Mouse (Mus musculus) forebrain, embryonic 12.5 days (tissue): ENCODE measurements at regions not wholly inside any gene's neighbourhood (a gene's known extent, or its start where the extent isn't known, plus 50 kb on each side); places are given as distances from the start of the nearest gene placed in this dataset.
"Not testable (repeated sequence)": the region's sequence is repeated elsewhere in the genome, so short reads cannot be mapped to it uniquely, and the experiment has no call there.

Source experiments
- ATAC-seq: fragments of 200-750 bp; cut with Nextera tagmentation; 2 replicates; pipeline ENCODE4 v1.8.0; 2017; ENCODE audit warnings: moderate TSS enrichment; ENCODE audit not compliant: low FRiP score
- H3K27ac ChIP-seq: fragments of 300-500 bp; sonication (generic); 2 replicates; pipeline ENCODE4 v1.5.1; 2016; ENCODE audit warnings: mild to moderate bottlenecking
- H3K27me3 ChIP-seq: fragments of 300-500 bp; sonication (generic); 2 replicates; pipeline ENCODE4 v1.6.1; 2016; ENCODE audit warnings: mild to moderate bottlenecking
- H3K36me3 ChIP-seq: fragments of 300-500 bp; sonication (generic); replicated peaks from 2 replicates; pipeline ENCODE4 v1.6.1; 2016; ENCODE audit warnings: mild to moderate bottlenecking
- H3K4me1 ChIP-seq: fragments of 300-500 bp; sonication (generic); 2 replicates; pipeline ENCODE4 v1.6.1; 2016
- H3K4me2 ChIP-seq: fragments of 300-500 bp; sonication (generic); 2 replicates; pipeline ENCODE4 v1.6.1; 2016; ENCODE audit warnings: mild to moderate bottlenecking, moderate library complexity
- H3K4me3 ChIP-seq: fragments of 300-500 bp; sonication (generic); replicated peaks from 2 replicates; pipeline ENCODE4 v1.5.1; 2016; ENCODE audit warnings: mild to moderate bottlenecking
- H3K9ac ChIP-seq: fragments of 300-500 bp; sonication (generic); 2 replicates; pipeline ENCODE4 v1.6.1; 2016; ENCODE audit warnings: mild to moderate bottlenecking
- H3K9me3 ChIP-seq: fragments of 300-500 bp; sonication (generic); 2 replicates; pipeline ENCODE4 v1.6.1; 2016
- WGBS: fragments of 180-500 bp; shearing (Covaris S2); methylation state at CpG from one replicate; pipeline ENCODE4 v1.1.7; 2016; 5-methylcytosine and 5-hydroxymethylcytosine counted together

GRCm38 (mm10) chr19:49301364-49302091, 1095.7 kb downstream of the Sorcs3 start:
- no peak for ATAC-seq
- WGBS, result 76% methylated on average over 7 of the region's 7 CpGs
- Histone ChIP-seq H3K4me2 (no peak overlapping the region), H3K27ac (no peak overlapping the region), H3K4me1 (peaks cover 19% of the 10 kb centered on the region), H3K27me3 (no peaks in the 10 kb centered on the region), H3K36me3 (no peaks in the 10 kb centered on the region), H3K9ac (no peak overlapping the region), H3K4me3 (no peak overlapping the region), H3K9me3 (no peaks in the 10 kb centered on the region)

GRCm38 (mm10) chr19:49305804-49306203, 1100.0 kb downstream of the Sorcs3 start:
- H3K4me3 ChIP-seq, result no peak overlapping the region
- no peak for ATAC-seq
- H3K36me3 ChIP-seq, result no peaks in the 10 kb centered on the region
- H3K27me3 ChIP-seq, result no peaks in the 10 kb centered on the region
- no peak overlapping the region for H3K27ac ChIP-seq
- no peaks in the 10 kb centered on the region for H3K9me3 ChIP-seq
- WGBS, result 93% methylated on average over 3 of the region's 3 CpGs
- H3K4me1 ChIP-seq, result no peaks in the 10 kb centered on the region; the same call in 1 of the 2 replicates
- no peak overlapping the region for H3K4me2 ChIP-seq
- no peak overlapping the region for H3K9ac ChIP-seq

GRCm38 (mm10) chr19:49314229-49314628, 1108.4 kb downstream of the Sorcs3 start:
- Histone ChIP-seq H3K4me3 (no peak overlapping the region), H3K27ac (no peak overlapping the region), H3K4me2 (no peak overlapping the region), H3K9ac (no peak overlapping the region), H3K36me3 (no peaks in the 10 kb centered on the region), H3K27me3 (no peaks in the 10 kb centered on the region; the same call in 1 of the 2 replicates), H3K4me1 (0 out of 2 replicates have a peak, but pooled peaks cover 3% of the 10 kb centered on the region), H3K9me3 (no peaks in the 10 kb centered on the region)
- 93% methylated on average over 1 of the region's 1 CpGs for WGBS
- no peak for ATAC-seq

GRCm38 (mm10) chr19:49359642-49360041, 1153.8 kb downstream of the Sorcs3 start:
- Histone ChIP-seq H3K4me2 (no peak overlapping the region), H3K4me1 (no peaks in the 10 kb centered on the region), H3K36me3 (no peaks in the 10 kb centered on the region), H3K9me3 (no peaks in the 10 kb centered on the region), H3K9ac (no peak overlapping the region), H3K27ac (no peak overlapping the region), H3K27me3 (no peaks in the 10 kb centered on the region), H3K4me3 (no peak overlapping the region)
- ATAC-seq, result no peak
- WGBS, result 92% methylated on average over 3 of the region's 3 CpGs

GRCm38 (mm10) chr19:49360715-49361114, 1154.9 kb downstream of the Sorcs3 start:
- Histone ChIP-seq H3K4me2 (no peak overlapping the region), H3K9ac (no peak overlapping the region), H3K4me3 (no peak overlapping the region), H3K27ac (peak overlapping the region; percentile 38; the same call in 1 of the 2 replicates), H3K27me3 (no peaks in the 10 kb centered on the region), H3K36me3 (no peaks in the 10 kb centered on the region), H3K9me3 (no peaks in the 10 kb centered on the region), H3K4me1 (no peaks in the 10 kb centered on the region)
- 89% methylated on average over 5 of the region's 5 CpGs for WGBS
- peak; percentile 11; the same call in 1 of the 2 replicates for ATAC-seq

GRCm38 (mm10) chr19:49361116-49361515, 1155.3 kb downstream of the Sorcs3 start:
- 62% methylated on average over 10 of the region's 11 CpGs for WGBS
- not testable (repeated sequence) for H3K4me3 ChIP-seq, H3K4me2 ChIP-seq, H3K27me3 ChIP-seq, H3K9me3 ChIP-seq, H3K4me1 ChIP-seq, H3K36me3 ChIP-seq, H3K9ac ChIP-seq
- H3K27ac ChIP-seq, result peak overlapping the region; percentile 38; the same call in 1 of the 2 replicates
- peak; percentile 69; the same call in 1 of the 2 replicates for ATAC-seq

- Histone ChIP-seq H3K27ac (no peak overlapping the region), H3K27me3 (no peaks in the 10 kb centered on the region), H3K36me3 (no peaks in the 10 kb centered on the region), H3K9ac (no peak overlapping the region), H3K9me3 (no peaks in the 10 kb centered on the region), H3K4me3 (no peak overlapping the region), H3K4me2 (no peak overlapping the region), H3K4me1 (no peaks in the 10 kb centered on the region)
- no peak for ATAC-seq
- WGBS, result 78% methylated on average over 1 of the region's 1 CpGs
These were observed 1167.1 kb downstream of the Sorcs3 start for GRCm38 (mm10) chr19:49372921-49373320.

GRCm38 (mm10) chr19:49374295-49374694, 1168.5 kb downstream of the Sorcs3 start:
- H3K9ac ChIP-seq, result no peak overlapping the region
- 94% methylated on average over 2 of the region's 2 CpGs for WGBS
- no peaks in the 10 kb centered on the region for H3K4me1 ChIP-seq
- H3K4me3 ChIP-seq, result no peak overlapping the region
- no peak overlapping the region for H3K4me2 ChIP-seq
- no peaks in the 10 kb centered on the region for H3K36me3 ChIP-seq
- no peak overlapping the region for H3K27ac ChIP-seq
- H3K27me3 ChIP-seq, result no peaks in the 10 kb centered on the region
- ATAC-seq, result no peak
- H3K9me3 ChIP-seq, result no peaks in the 10 kb centered on the region

GRCm38 (mm10) chr19:49374926-49375325, 1169.1 kb downstream of the Sorcs3 start:
- Histone ChIP-seq H3K36me3 (no peaks in the 10 kb centered on the region), H3K4me2 (no peak overlapping the region), H3K4me1 (no peaks in the 10 kb centered on the region), H3K27ac (no peak overlapping the region), H3K27me3 (no peaks in the 10 kb centered on the region), H3K9me3 (no peaks in the 10 kb centered on the region), H3K4me3 (no peak overlapping the region), H3K9ac (no peak overlapping the region)
- no peak for ATAC-seq
- 85% methylated on average over 3 of the region's 3 CpGs for WGBS

GRCm38 (mm10) chr19:49375754-49376619, 1170.2 kb downstream of the Sorcs3 start:
- H3K27me3 ChIP-seq, result no peaks in the 10 kb centered on the region
- no peak overlapping the region for H3K4me2 ChIP-seq
- no peaks in the 10 kb centered on the region for H3K36me3 ChIP-seq
- no peaks in the 10 kb centered on the region for H3K4me1 ChIP-seq
- H3K9me3 ChIP-seq, result no peaks in the 10 kb centered on the region
- H3K9ac ChIP-seq, result no peak overlapping the region
- no peak for ATAC-seq
- 74% methylated on average over 1 of the region's 1 CpGs for WGBS
- no peak overlapping the region for H3K27ac ChIP-seq
- H3K4me3 ChIP-seq, result no peak overlapping the region

- H3K4me3 ChIP-seq, result no peak overlapping the region
- H3K36me3 ChIP-seq, result no peaks in the 10 kb centered on the region
- H3K9me3 ChIP-seq, result no peaks in the 10 kb centered on the region
- no peak for ATAC-seq
- no peak overlapping the region for H3K9ac ChIP-seq
- H3K4me1 ChIP-seq, result no peaks in the 10 kb centered on the region
- no peaks in the 10 kb centered on the region for H3K27me3 ChIP-seq
- 62% methylated on average over 3 of the region's 3 CpGs for WGBS
- H3K4me2 ChIP-seq, result no peak overlapping the region
- no peak overlapping the region for H3K27ac ChIP-seq
These were observed 1173.8 kb downstream of the Sorcs3 start for GRCm38 (mm10) chr19:49379646-49380045.

- no peak for ATAC-seq
- H3K27ac ChIP-seq, result no peak overlapping the region
- no peak overlapping the region for H3K9ac ChIP-seq
- no peak overlapping the region for H3K4me3 ChIP-seq
- H3K4me1 ChIP-seq, result no peaks in the 10 kb centered on the region
- no peak overlapping the region for H3K4me2 ChIP-seq
- WGBS, result 86% methylated on average over 2 of the region's 2 CpGs
- H3K27me3 ChIP-seq, result no peaks in the 10 kb centered on the region
- H3K9me3 ChIP-seq, result no peaks in the 10 kb centered on the region
- H3K36me3 ChIP-seq, result no peaks in the 10 kb centered on the region
These were observed 1190.4 kb downstream of the Sorcs3 start for GRCm38 (mm10) chr19:49396257-49396656.
